Mouse (Mus musculus) olfactory bulb, adult 2 months (tissue): ENCODE data around the gene Nat8f7.
"Not testable (repeated sequence)": the region's sequence is repeated elsewhere in the genome, so short reads cannot be mapped to it uniquely, and the experiment has no call there.

ENCODE experiments used
- CTCF ChIP-seq: fragments of 200-500 bp; IDR thresholded peaks from 2 replicates; pipeline ENCODE4 v1.5.1; 2012; ENCODE audit warnings: low read depth, mild to moderate bottlenecking, low read length, moderate library complexity; ENCODE audit not compliant: insufficient read depth
- POLR2A ChIP-seq: fragments of 200-500 bp; IDR thresholded peaks from 2 replicates; pipeline ENCODE4 v1.6.1; 2012; ENCODE audit warnings: mild to moderate bottlenecking, low read depth, low read length, moderate library complexity; ENCODE audit not compliant: insufficient read depth

- TF ChIP-seq CTCF, POLR2A: not testable (repeated sequence)
Observed at GRCm38 (mm10) chr6:85762678-85763077, 49.7 kb upstream of the Nat8f7 start.
